Mouse (Mus musculus) ovary, adult 18-20 months (tissue): ENCODE data around the gene Srcap.
"Not testable (repeated sequence)": the region's sequence is repeated elsewhere in the genome, so short reads cannot be mapped to it uniquely, and the experiment has no call there.

Experiments
- DNase-seq: peaks from one replicate; pipeline ENCODE4 v3.0.0; 2022; ENCODE audit warnings: low spot score, mixed read lengths

The Srcap gene

GRCm38 (mm10) chr7:127491846-127492245 lies 19.9 kb upstream of the Srcap start:
- DNase-seq = no peak

GRCm38 (mm10) chr7:127494648-127495047 lies 17.1 kb upstream of the Srcap start:
- DNase-seq = no peak

GRCm38 (mm10) chr7:127497382-127497781 lies 14.4 kb upstream of the Srcap start:
- no peak for DNase-seq

- no peak for DNase-seq
Measured at GRCm38 (mm10) chr7:127498407-127498806, 13.4 kb upstream of the Srcap start.

- no peak for DNase-seq
Measured at GRCm38 (mm10) chr7:127508291-127508690, 3.5 kb upstream of the Srcap start.

- not testable (repeated sequence) for DNase-seq
Measured at GRCm38 (mm10) chr7:127509830-127510229, 2.0 kb upstream of the Srcap start.

GRCm38 (mm10) chr7:127511241-127511640 lies 542 bp upstream of the Srcap start:
- DNase-seq = no peak

- DNase-seq = peak; percentile 88
Measured at GRCm38 (mm10) chr7:127512231-127513015, 640 bp downstream of the Srcap start.

GRCm38 (mm10) chr7:127513016-127513390 lies 1.2 kb downstream of the Srcap start:
- DNase-seq = no peak

GRCm38 (mm10) chr7:127513781-127514180 lies 2.0 kb downstream of the Srcap start:
- DNase-seq = no peak

- no peak for DNase-seq
Measured at GRCm38 (mm10) chr7:127515846-127516245, 4.1 kb downstream of the Srcap start.

GRCm38 (mm10) chr7:127516344-127516743 lies 4.6 kb downstream of the Srcap start:
- DNase-seq = no peak

- no peak for DNase-seq
Measured at GRCm38 (mm10) chr7:127519284-127519683, 7.5 kb downstream of the Srcap start, which contains the start of gene Gm42715. Gene Gm42715 (plus strand): TSS chr7:127519584.

- no peak for DNase-seq
Measured at GRCm38 (mm10) chr7:127541671-127542070, 29.9 kb downstream of the Srcap start.

- no peak for DNase-seq
Measured at GRCm38 (mm10) chr7:127549116-127549835, 37.5 kb downstream of the Srcap start.

GRCm38 (mm10) chr7:127551558-127551957 lies 39.8 kb downstream of the Srcap start:
- no peak for DNase-seq

- DNase-seq = no peak
Measured at GRCm38 (mm10) chr7:127560580-127560979, 48.8 kb downstream of the Srcap start.

- DNase-seq = no peak
Measured at GRCm38 (mm10) chr7:127561340-127561858, 49.6 kb downstream of the Srcap start, which contains the start of gene Tmem265. Gene Tmem265 (plus strand): TSS chr7:127561390.

- DNase-seq = no peak
Measured at GRCm38 (mm10) chr7:127564381-127565150, 52.8 kb downstream of the Srcap start.

GRCm38 (mm10) chr7:127572895-127573471 lies 61.2 kb downstream of the Srcap start, which contains the start of gene Phkg2:
Gene Phkg2 (plus strand): TSS chr7:127573340.
- peak; percentile 93 for DNase-seq

GRCm38 (mm10) chr7:127573503-127574008 lies 61.8 kb downstream of the Srcap start:
- DNase-seq = no peak
